Mouse (Mus musculus) layer of hippocampus, postnatal 36 days (tissue): ENCODE measurements around the gene P2ry14. TPM values are rescaled to one million over a fixed set of nuclear protein-coding genes. Genes with fewer than 3 reads are reported as not detected.

ENCODE experiments used
- DNase-seq, 2 experiments: peaks; one replicate each; pipeline ENCODE4 v3.0.0; 2022
- total RNA-seq, 2 experiments: library from RNA; stranded (reverse); gene quantifications; 2 replicates each; pipeline ENCODE4 v1.2.3; 2021

P2ry14 gene
- total RNA-seq = 1 to 10 TPM; 2.1 to 2.6 TPM

GRCm38 (mm10) chr3:59153424-59153823 is at the start of gene P2ry14:
TSS of gene P2ry14 (minus strand) at chr3:59153618.
- DNase-seq = no peak

GRCm38 (mm10) chr3:59197329-59197948 is 44.0 kb upstream of the P2ry14 start:
- DNase-seq = no peak

GRCm38 (mm10) chr3:59194938-59195337 is 41.5 kb upstream of the P2ry14 start, which contains the start of gene Gpr87:
TSS of gene Gpr87 (minus strand) at chr3:59195104.
- DNase-seq = no peak

- no peak for DNase-seq
These were observed 40.7 kb upstream of the P2ry14 start for GRCm38 (mm10) chr3:59194099-59194498.

GRCm38 (mm10) chr3:59191674-59192073 is 38.3 kb upstream of the P2ry14 start:
- DNase-seq = no peak

- DNase-seq = no peak
These were observed 33.9 kb upstream of the P2ry14 start for GRCm38 (mm10) chr3:59187336-59187735.

GRCm38 (mm10) chr3:59185662-59186061 is 32.2 kb upstream of the P2ry14 start:
- no peak for DNase-seq

- DNase-seq = no peak
These were observed 28.7 kb upstream of the P2ry14 start for GRCm38 (mm10) chr3:59182129-59182528.

GRCm38 (mm10) chr3:59181134-59181533 is 27.7 kb upstream of the P2ry14 start:
- no peak for DNase-seq

GRCm38 (mm10) chr3:59176871-59177270 is 23.5 kb upstream of the P2ry14 start:
- DNase-seq = no peak

- no peak for DNase-seq
These were observed 21.8 kb upstream of the P2ry14 start for GRCm38 (mm10) chr3:59175234-59175633.

- DNase-seq = no peak
These were observed 21.2 kb upstream of the P2ry14 start for GRCm38 (mm10) chr3:59174426-59175154.

GRCm38 (mm10) chr3:59169921-59170627 is 16.7 kb upstream of the P2ry14 start:
- DNase-seq = no peak

GRCm38 (mm10) chr3:59169215-59169614 is 15.8 kb upstream of the P2ry14 start:
- DNase-seq = no peak

GRCm38 (mm10) chr3:59168476-59168875 is 15.1 kb upstream of the P2ry14 start:
- DNase-seq = no peak

GRCm38 (mm10) chr3:59167417-59168054 is 14.1 kb upstream of the P2ry14 start:
- no peak for DNase-seq

GRCm38 (mm10) chr3:59160465-59160864 is 7.0 kb upstream of the P2ry14 start:
- no peak for DNase-seq

GRCm38 (mm10) chr3:59157048-59157447 is 3.6 kb upstream of the P2ry14 start:
- no peak for DNase-seq

GRCm38 (mm10) chr3:59155404-59155803 is 2.0 kb upstream of the P2ry14 start:
- DNase-seq = no peak

GRCm38 (mm10) chr3:59154888-59155287 is 1.5 kb upstream of the P2ry14 start:
- DNase-seq = no peak

GRCm38 (mm10) chr3:59150624-59151023 is 2.8 kb downstream of the P2ry14 start:
- DNase-seq = no peak

GRCm38 (mm10) chr3:59149646-59150045 is 3.8 kb downstream of the P2ry14 start:
- DNase-seq = no peak

- DNase-seq = no peak
These were observed 8.2 kb downstream of the P2ry14 start for GRCm38 (mm10) chr3:59145194-59145593.
